Mouse (Mus musculus): ENCODE measurements around the gene Rab5if. TPM values are rescaled to one million over a fixed set of nuclear protein-coding genes. Genes with fewer than 3 reads are reported as not detected.
"Not testable (repeated sequence)": the region's sequence is repeated elsewhere in the genome, so short reads cannot be mapped to it uniquely, and the experiment has no call there.

The Rab5if gene
- total RNA-seq, 1 experiment from 2014 or later = 313 TPM

DNA sequence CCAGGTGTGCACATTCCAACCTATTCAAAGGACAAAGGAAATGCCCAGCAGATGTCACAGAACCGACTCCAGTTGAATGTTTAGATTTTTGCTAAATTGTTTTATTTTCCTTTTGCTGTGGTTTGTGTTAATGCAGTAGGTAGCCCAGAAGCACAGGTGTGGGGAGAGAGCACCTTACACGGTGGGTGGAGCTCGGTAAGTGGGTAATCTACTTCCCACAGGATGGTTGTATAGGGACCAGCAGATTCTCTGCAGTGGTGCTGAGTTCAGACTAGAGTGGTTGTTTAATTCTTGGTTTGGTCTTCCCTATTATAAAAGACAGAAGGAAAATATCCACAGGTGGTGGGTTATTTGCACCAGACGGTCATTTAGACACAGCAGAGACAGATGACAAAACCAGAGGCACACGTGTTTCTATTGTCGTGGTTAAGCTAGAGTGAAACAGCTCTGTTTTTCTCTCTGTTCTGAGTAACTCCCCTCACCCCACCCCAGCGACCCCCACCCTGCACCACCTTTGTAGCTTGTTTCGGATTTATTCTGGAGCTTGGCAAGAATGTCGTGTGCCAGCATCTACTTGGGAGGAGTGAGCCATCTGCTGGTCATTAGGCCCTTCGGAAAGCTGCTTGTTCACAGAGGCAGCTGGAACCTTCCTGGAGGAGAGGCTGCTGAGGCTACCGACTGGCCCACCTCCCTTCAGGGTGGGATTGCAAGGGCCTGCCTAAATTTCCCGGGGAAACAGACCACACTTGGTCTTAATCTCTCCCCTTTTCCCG lies 8.7 kb upstream of the Rab5if start:
- peak; percentile 37 for DNase-seq

DNA sequence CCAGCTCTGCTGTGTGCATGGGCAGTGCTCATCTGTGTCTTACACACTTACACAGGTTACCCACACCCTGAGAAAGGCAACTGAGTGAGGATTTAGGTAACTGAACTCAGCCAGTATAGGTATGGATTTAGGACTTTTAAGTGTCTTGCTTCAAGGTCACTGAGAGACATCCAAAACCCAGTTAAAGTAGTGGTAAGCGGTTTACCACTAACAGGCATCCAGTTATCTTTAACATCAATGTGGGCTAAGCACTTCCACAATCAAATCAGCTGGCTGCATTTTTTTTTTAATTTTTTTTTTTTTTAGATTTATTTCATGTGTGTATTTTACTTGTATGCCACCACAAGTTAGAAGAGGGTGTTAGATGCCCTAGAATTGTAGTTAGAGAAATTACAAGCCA lies 6.6 kb upstream of the Rab5if start:
- DNase-seq = no peak

DNA sequence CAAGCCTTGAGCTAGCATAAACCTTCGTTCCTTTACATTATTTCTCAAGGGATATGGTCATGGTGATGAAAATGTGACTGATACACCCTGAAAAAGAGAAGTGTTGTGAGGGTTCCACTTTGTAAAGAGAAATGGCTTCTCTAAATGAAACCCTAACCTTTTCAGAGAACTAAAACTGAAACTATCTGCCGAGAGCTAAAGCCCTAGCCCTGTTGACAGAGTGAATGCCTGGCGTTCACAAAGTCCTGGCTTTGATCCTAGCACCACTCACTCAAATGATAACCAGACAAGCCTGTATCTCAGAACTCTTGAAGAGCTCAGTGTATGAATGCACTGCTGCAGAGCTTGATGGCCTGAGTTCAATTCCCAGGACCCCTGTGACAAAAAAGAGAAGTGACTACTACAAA lies 5.5 kb upstream of the Rab5if start:
- no peak for DNase-seq

DNA sequence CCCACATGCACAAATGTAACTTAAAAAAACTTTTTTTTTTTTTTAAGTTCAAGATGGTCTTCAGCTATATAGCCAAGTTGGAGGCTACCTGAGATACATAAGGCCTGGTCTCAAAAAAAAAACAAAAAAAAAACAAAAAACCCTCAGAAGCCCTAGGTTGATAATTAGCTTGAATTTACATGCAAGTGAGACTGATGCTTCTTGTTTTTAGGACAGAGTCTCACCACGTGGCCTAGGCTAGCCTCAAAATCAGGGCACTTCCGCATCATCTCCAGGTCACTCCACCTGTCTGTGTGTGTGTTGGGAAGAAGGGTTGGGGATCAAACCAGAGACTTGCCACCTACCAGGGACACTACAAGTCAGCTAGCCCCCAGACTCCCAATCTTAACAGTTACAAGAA lies 5.1 kb upstream of the Rab5if start, which contains the start of gene 4930518I15Rik:
4930518I15Rik (minus strand) TSS at position 112 of the 400 bp plus-strand sequence.
- no peak for DNase-seq

DNA sequence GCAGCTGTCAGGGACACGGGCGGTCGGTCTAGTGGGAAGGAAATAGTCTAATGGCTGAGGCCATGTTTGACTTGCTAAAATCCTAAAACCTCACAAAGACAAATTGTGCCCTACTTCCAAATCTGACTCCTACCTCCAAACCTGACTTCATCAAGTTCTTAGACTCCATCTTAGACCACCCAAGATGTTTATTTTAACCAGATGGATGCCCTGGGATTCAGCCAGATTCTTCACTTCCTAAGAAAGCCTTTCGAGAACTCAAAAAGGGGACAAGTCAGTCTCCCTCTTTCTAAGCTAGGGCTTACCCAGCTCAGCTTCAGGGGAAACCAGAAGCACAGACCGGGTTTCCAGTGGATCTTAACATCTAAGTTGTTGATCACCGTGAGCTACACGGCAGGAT lies 4.3 kb upstream of the Rab5if start:
- no peak for DNase-seq

DNA sequence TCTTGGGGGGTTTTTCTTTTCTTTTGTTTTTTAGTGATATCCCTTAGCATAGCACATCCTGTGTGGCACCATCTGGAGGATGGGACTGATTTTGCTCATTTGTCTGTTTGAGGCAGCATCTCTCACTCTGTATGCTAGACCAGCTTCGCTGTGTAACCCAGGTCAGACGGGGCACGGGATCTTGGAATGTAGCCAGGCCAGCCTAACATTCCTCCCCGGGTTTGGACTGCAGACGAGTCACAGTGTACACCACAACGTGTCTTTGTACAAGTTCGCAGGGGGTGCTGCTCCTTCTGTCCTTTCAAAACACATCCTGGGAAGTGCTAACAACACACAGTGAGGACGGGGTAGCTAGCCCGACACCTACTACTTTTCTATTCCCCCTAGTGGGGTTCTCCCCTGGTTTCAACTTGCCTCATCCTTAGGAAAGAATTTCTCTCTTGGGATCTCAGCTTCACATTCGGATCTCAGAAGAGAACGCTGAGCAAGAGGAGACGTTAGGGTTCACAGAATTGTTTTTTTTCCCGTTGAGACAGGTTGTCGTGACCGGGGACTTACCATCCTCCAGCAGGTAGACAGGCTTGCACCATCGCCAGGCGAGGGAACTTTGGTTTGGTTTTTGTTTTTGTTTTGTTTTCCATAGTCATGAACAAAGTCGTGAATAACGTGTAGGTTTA lies 749 bp upstream of the Rab5if start:
- peak; percentile 53 for DNase-seq

DNA sequence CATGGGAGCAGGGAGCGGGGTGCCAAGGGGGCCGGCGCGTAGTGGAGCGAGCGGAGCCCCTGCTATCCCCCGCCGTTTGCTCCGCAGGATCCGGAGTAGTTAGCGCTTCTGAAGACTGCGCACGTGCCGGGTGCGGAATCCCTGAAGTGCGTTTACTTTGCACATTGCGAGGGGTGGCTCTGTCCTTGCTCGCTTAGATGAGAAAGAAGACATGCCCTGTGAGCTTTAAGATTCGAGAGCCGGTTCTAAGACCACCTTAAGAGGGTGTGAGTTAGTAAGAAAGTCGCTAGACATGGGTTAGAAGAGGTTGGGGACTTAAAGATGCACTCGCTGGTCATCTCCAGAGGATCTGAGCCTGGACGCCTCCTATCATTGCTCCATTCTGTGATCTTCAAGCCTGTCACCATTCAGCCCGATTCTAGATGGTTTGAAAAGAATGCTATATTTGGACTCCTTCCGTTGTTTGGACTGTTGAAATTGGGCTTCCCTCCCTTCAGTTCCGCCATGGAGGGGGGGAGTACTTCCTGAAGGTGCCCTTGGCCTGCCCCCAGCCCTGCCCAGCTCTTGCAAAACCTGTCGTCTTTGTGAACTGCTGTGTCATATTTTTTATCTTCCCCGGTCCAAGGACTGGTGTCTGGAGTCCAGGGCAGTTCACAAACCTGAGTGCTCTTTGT lies 696 bp downstream of the Rab5if start:
- DNase-seq = peak; percentile 70

DNA sequence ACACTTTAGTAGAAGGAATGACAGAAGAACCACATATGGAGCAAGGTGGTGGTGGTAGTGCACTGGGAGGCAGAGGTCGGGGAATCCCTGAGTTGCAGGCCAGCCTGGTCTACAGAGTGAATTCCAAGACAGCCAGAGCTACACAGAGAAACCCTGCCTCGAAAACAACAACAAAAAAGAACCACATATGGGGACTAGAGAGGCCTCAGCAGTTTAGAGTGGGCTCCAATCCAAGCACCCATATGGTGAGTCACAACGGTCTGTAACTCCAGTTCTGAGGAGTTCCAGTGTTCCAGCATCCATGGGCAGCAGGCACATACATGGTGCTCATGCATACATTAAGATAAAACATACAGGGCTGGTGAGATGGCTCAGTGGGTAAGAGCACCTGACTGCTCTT lies 1.6 kb downstream of the Rab5if start:
- peak; percentile 18 for DNase-seq

DNA sequence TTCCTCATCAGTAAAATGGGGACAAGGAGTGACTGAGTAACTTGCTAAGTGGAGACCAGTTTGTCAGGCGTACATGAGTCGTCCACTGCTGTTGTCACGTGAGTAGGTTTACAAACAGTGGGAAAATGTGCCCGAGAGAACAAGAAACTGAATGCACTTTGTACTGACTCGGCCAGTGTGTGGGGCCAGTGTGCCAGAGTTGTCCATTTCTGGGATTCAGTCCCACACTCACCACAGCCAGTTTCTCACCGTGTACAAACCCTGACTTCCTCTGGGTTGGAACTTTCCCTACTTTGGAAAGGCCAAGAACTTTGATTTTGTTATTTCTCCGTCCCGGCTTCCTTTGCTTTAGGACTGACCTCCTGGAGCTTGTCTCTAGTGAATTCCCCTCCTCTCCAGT lies 6.1 kb downstream of the Rab5if start:
- DNase-seq = peak; percentile 17

DNA sequence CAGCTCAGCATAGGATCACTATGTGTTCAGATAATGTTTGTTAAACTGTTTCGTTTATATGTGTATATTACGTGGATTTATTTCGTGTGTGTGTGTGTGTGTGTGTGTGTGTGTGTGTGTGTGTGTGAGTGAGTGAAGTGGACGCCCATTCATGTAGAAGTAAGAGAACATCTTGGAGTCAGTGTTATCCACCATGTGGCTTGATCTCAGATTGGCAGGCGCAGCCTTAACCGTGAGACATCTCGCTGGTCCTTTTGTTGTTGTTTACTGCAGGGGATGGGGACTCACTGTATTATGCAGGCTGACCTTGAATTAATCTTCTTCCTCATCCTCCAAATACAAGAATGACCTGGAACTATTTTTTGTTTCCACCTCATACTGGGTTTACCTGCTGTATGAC lies 6.6 kb downstream of the Rab5if start:
- DNase-seq = no peak

DNA sequence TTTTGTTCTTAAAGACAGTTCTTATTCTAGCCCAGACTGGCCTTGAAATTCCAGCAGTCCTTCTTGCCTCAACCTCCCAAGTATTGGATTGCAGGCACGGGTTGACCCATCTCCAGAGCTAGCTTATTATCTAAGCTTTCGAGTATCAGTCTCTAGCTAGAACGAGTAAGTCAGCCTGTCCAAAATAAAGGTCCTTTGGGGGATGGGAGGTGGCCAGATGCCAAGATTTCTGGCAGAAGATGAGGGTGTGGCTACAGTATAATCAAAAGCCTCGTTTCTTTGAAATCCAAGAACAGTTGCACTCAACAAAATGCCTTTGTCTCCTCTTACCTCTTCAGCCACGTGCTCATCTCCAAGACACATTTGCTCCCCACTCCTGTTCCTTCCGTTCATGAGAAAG lies 7.6 kb downstream of the Rab5if start:
- DNase-seq = peak; percentile 69

DNA sequence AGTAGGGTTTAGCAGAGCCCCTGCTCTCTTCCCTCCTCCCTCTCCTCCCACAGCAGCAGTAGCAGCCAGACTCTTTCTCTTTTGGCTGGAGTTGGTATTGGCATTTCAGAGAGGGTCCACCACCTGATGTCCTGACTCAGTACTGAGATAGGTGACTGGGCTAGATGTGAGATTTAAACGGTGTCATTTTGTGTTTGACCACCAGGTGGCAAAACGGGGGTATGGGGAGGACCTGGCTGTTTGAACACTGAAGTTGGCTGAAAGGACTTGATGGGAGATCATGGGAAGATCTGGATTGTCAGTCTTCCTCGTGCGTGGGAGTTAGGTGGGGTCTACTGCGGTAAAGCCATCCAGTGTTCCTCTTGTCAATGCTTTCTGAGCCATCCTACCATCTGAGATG lies 10.7 kb downstream of the Rab5if start:
- peak; percentile 22 for DNase-seq

DNA sequence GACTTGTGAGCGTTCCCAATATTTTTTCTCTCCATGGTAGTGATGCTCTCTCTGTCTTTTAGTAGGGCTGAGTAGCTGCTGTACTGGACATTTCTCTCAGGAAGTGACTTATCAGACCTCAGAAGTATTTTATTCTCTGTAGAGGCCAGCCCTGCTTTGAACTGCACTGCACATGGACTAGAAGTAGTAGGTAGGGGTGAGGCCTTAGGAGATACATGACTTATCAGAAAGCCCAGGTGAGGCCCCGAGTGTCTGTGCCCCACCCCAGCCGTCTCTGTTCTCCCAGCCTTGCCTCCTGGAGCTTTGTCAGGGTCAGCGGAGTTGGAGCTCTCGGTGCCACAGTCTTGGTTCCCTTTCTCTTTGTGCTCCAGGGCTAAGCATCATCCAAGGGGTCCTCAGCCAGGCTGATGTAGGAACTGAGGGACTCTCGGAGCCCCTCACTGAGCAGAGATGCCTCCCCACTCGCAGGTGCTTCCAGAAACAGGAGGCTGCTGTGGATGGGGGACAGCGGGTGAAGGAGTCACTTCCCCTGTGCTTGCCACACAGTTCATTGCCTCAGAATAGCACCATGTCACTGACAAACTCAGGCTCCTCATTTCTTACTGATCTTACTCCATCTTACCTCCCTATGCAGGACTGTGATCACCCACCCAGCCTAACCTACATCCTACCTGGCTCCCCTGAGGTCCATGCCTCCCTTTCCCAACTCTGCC lies 11.3 kb downstream of the Rab5if start:
- no peak for DNase-seq

DNA sequence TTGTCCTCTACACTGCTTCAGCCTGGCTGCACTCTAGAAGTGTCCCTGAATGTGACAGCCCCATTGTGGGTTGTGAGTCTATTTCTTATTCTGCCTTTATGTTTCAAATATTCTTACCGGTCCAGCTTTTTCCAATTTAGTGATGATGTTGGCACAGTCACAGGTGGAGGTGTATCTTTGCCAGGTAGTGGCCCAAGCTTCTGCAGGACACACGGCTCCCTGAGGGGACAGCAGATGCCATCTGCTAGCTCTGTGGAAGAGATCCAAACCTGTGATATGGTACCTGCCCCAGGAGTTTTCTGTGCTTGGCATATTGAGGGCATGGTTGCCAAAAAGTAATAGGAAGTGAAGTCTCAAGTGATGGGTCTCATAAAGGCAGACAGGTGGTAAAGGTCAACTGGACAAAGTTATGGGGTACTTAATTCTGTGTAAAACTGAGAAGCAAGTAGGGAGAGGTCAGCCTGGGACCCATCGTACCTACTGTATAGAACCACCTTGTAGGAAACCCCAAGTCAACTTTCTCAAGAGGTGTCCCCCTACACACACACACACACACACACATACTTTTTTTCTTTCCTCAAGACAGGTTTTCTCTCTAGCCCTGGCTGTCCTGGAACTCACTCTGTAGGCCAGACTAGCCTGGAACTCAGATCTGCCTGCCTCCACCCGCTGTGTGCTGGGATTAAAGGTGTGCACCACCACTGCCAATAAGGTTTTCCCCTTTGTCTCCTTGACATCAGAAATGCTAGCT lies 12.0 kb downstream of the Rab5if start:
- no peak for DNase-seq

DNA sequence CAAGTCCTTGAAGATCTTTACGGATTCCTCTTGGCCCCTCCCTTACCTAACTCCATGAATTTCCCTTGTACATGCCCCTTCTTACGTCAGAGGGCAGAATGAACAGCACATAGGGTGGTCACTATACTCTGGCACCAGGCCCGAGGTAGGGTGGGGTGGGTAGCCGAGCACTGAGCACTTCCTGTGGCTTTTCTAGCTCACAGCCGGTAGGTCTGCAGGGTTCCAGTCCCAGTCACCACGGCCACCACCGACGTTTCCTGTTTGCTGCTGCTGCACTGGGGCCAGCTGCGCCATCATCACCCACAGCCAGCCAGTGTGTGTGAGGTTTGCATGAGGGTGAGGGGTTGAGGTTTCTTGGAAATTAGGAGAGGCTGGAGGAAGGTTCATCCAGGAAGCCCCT lies 14.8 kb downstream of the Rab5if start:
- peak; percentile 15 for DNase-seq

DNA sequence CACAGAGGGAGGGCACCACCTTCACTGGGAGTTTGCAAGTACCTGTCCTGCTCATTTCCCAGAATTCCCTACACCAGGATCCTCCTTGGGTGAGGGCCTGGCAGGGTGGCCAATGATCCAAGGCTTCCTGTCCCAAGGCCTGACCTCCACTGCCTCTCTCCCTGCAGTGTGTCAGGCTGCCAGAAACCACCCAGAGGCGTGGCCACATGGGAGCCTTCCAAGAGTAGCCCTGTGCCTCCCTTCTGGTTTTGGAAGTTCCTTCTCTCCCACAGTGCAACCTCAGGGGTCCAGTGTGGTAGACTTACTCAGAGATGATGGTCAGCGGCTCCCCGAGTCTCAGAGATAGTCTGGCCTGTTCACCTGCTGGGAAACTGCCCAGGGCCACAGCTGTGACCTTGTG lies 16.6 kb downstream of the Rab5if start:
- peak; percentile 40 for DNase-seq

DNA sequence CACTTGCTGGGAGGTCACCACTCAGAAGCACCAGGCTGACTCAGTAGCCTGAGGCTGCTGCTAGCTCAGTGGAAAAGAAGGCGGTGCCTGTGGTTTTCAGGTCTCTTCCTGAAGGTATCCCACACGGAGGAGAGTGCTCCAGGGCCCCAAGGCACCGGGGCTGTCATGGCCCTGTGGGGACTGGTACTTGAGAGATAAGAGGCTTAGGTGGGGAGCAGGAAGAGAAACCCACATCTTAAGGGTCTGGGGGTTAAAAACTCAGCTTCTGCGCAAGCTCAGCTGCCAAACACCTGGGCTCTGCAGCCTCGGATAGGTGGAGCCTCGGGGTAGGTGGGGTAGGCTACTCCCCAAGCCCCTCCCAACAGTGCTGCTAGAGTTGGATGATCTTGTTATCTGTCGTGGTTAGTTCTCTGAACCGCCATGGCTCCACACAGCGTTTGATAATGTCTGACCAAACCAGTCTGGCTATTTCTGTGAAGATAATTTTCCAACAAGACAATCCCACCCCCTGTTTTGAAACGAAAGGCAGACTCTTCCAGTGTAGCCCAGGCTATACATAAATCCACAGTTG lies 19.6 kb downstream of the Rab5if start:
- no peak for DNase-seq

DNA sequence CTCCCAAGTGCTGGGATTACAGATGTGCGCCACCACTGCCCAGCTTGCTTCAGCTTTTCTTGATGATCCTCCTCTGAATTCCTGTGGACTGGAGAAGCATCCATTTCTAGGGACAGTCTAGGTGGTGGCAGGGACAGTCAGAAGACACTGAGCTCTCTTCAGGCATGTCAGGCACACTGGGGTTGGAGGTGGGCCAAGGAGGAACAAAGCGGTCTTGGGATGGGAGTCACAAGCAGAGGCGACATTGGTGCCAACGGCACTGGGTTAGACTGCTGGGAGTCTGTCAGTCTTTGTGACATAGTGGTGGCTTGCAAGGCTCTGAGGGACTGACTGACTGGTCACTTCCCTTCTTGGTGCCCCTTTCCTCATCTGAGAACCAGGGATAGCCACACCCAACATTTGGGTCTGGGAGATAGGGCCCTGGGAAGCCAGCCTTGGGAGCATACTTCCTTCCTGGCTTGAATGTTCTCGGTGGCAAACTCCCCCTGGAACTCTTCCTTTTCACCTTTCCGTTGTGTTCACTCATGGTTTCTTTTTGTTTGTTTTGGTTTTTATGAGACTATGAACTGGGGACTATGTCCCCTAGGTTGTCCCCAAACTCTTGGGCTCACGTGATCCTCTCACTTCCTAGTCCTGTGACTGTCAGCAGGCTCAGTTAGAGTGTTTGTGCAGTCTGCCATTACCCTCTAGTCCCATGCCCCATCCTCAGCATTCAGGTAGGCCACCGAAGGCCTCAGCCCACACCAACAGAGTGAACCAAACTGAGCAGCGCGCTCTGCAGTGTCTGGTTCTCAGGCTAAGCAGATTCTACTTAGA lies 21.7 kb downstream of the Rab5if start:
- DNase-seq = no peak

DNA sequence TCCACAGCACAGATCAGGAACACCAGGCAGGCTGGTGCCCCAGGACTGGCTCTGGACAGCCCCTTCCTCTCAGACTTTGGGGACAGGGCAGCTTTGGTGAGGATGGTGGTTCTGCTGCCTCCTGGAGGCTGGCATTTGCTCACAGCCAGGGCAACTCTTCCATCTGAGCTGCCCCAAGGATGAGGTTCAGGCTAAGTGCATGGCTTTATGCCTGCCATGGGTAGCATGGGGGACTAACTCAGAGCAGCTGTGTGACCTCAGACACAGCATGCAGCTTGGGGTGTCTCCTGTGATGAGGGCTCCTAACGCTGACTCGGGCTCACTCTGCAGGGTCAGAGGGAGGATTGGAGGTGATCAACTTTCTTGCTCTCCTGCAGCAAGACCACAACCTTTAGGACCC lies 22.7 kb downstream of the Rab5if start:
- DNase-seq = not testable (repeated sequence)

DNA sequence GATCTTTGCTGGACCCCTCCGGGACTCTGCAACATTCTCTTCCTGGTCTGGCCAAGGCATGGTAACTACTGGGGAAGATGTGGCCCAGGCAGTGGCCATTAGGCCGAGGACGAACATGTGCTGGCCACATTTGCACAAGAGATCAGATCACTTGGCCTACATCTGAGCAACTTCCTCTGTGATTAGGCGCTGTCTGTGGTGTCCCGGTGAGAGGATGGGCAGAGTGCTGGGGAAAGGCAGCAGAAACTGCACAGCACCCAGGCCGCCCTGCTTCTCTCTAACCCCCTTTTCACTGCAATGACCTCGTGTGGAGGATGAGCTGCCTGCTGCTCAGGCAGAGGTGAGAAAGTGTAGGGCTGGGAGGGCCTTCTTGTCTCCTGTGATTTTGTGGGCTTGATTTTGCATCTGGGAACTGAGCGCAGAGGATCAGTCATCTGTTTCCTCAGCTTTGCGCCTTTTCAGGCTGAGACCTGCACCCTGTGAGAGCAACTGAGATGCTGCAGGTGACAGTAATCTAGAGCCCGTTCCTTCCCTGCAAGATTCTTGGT lies 23.2 kb downstream of the Rab5if start:
- DNase-seq = no peak

All from adrenal gland, postnatal 25 days (tissue).